Mouse (Mus musculus): ENCODE measurements around the gene Scgb1b3. TPM values are rescaled to one million over a fixed set of nuclear protein-coding genes. Genes with fewer than 3 reads are reported as not detected.

Scgb1b3 gene
- total RNA-seq (2023): not detected

DNA sequence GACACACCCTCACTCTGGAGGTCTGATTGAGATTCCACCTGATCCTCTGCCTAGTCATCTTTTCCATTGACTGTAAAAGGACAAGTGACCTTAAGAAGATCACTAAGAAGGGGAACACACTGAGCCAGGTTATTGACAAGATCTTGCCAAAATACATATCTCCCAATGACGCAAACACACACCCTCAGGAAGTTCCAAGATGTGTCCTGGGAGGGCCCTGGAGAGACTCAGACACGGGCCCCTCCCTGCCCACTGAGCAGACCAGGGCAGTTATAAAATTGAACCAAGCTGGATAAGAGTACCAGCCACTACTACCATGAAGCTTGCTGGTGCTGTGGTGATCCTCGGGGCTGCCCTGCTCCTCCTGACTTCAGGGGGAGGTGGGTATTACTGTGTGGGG, at the start of gene Scgb1b3:
Gene Scgb1b3 (plus strand): TSS at position 301 of the 400 bp plus-strand sequence.

DNA sequence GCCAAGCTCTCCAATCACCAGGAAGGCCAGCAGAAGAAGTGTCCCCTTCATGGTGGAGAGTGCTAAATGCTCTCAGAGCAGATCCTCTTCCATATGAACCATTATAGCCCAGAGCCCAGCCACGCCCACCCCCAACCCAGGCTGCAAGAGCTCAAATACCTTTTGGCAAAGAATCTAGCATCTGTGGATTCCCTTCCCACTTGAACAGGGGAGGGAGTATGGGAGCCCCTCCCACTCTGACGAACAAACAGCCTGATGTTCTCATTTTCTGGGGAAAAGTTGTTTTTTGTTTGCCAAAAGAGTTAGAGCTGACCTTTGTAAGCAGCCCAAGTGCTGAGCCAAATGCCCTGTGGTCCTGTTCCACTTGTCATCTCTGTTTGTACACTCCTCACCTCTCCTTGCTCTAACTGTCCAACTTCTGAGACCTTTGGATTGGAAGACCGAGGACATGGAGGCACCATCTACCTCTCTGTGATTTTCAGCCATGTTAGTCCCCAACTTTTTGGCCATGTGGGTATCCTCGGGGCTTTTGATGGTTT, 13.3 kb upstream of the Scgb1b3 start, which contains the start of gene Scgb2b3:
Gene Scgb2b3 (minus strand): TSS at position 51 of the 539 bp plus-strand sequence.

Other genes with a start within 250 kb of the Scgb1b3 start
- 1 to 10 TPM; 3.6 to 4.2 TPM for gene Scn1b, start 248.6 kb upstream of the Scgb1b3 start, total RNA-seq (2023)
- gene Gramd1a, start 219.7 kb upstream of the Scgb1b3 start, total RNA-seq (2023): 100 to 1,000 TPM; 920 to 931 TPM
- gene Scgb2b2, start 85.1 kb upstream of the Scgb1b3 start, total RNA-seq (2023): not detected
- gene Scgb1b2, start 83.8 kb upstream of the Scgb1b3 start, total RNA-seq (2023): not detected
- not detected for gene Scgb2b3, start 13.5 kb upstream of the Scgb1b3 start, total RNA-seq (2023)

All from T-cell, adult 66 days (primary cell).